ENCODE assay signal across 11 mouse cellular contexts in genomic region chr6:140550741-140551140, GRCm38 (mm10).
DNase-seq lines count a peak whose midpoint lies in the region; ATAC-seq and TF ChIP-seq lines count a peak whose summit lies in the region.
"Had no signal": no experiment of that assay in that cellular context is flagged by ENCODE, and none has a peak within 500 bp of the region (broad histone marks: within the 10 kb centered on the region; RNA-seq: fewer than 3 reads in every experiment).

No protein-coding gene starts in this region.

- H3K27me3 ChIP-seq in cerebellum, adult 2 months (ENCODE audit: control insufficient read depth, insufficient read depth, low read length): no peaks in the 10 kb centered on the region
- no peaks in the 10 kb centered on the region for H3K27me3 ChIP-seq in forebrain, embryonic 14.5 days (replicated peaks; ENCODE audit: control insufficient read depth, insufficient read depth, low read length)
- H3K27me3 ChIP-seq in kidney, embryonic 16.5 days (ENCODE audit: insufficient read depth, low read length): no peaks in the 10 kb centered on the region
- H3K27me3 ChIP-seq: forebrain, embryonic 13.5 days; stomach, embryonic 15.5 days had no signal

- no peak for TF ChIP-seq POLR2A in cerebellum, adult 2 months (IDR thresholded peaks at IDR 0.05; ENCODE audit: borderline replicate concordance, insufficient read depth, low read length)

- peaks cover 40% of the 10 kb centered on the region for H3K36me3 ChIP-seq in forebrain, embryonic 14.5 days (ENCODE audit: control insufficient read depth, insufficient read depth, low read length)
- peaks cover 22% of the 10 kb centered on the region for H3K36me3 ChIP-seq in kidney, embryonic 16.5 days (ENCODE audit: insufficient read depth, low read length)

- DNase-seq in layer of hippocampus, adult 2 months (ENCODE audit: low spot score in 2 of 2): no peak
- no peak for DNase-seq in layer of hippocampus, adult 11-12 months (ENCODE audit: low spot score)
- DNase-seq in adrenal gland, postnatal 10 days: peak; percentile 49
- DNase-seq in cerebellum, adult 2 months: peak; percentile 48 to 53
- no peak for DNase-seq in forebrain, embryonic 14.5 days (ENCODE audit: low spot score)

- no peaks in the 10 kb centered on the region for H3K9me3 ChIP-seq in forebrain, embryonic 14.5 days (replicated peaks; ENCODE audit: control insufficient read depth, low read length)
- H3K9me3 ChIP-seq in kidney, embryonic 16.5 days (ENCODE audit: low read length): no peaks in the 10 kb centered on the region
- H3K9me3 ChIP-seq: forebrain, embryonic 13.5 days; stomach, embryonic 15.5 days had no signal

- no peak overlapping the region for H3K4me3 ChIP-seq in layer of hippocampus, adult 2 months
- no peak overlapping the region for H3K4me3 ChIP-seq in cerebellum, adult 2 months (replicated peaks; ENCODE audit: insufficient read depth, low read depth, low read length)
- no peak overlapping the region for H3K4me3 ChIP-seq in forebrain, embryonic 14.5 days (ENCODE audit: low read depth, low read length)
- H3K4me3 ChIP-seq in kidney, embryonic 16.5 days (ENCODE audit: low read length): no peak overlapping the region
- H3K4me3 ChIP-seq: forebrain, embryonic 13.5 days; stomach, embryonic 15.5 days had no signal

- H3K4me2 ChIP-seq in forebrain, embryonic 14.5 days (ENCODE audit: low read length): no peak overlapping the region
- no peak overlapping the region for H3K4me2 ChIP-seq in kidney, embryonic 16.5 days (replicated peaks; ENCODE audit: low read depth, low read length)
- H3K4me2 ChIP-seq: forebrain, embryonic 13.5 days; heart, embryonic 11.5 days; stomach, embryonic 15.5 days had no signal

- peak; percentile 21; the same call in 1 of the 2 replicates for TF ChIP-seq CTCF in layer of hippocampus, adult 2 months (conservative IDR thresholded peaks at IDR 0.05)
- 0 out of 2 replicates have a peak, but pooled peaks have one; percentile 12 for TF ChIP-seq CTCF in cerebellum, adult 2 months (IDR thresholded peaks at IDR 0.05; ENCODE audit: borderline replicate concordance, insufficient read depth, low read depth, low read length)

- 23% methylated on average over 13 of the region's 13 CpGs for WGBS in cerebellum, adult 2 months
- WGBS in forebrain, embryonic 14.5 days: 89% methylated on average over 13 of the region's 13 CpGs
- 65% methylated on average over 13 of the region's 13 CpGs for WGBS in kidney, embryonic 16.5 days

- H3K9ac ChIP-seq in forebrain, embryonic 14.5 days (ENCODE audit: low read length): no peak overlapping the region
- no peak overlapping the region for H3K9ac ChIP-seq in kidney, embryonic 16.5 days (replicated peaks; ENCODE audit: low read length)
- H3K9ac ChIP-seq: forebrain, embryonic 13.5 days; stomach, embryonic 15.5 days had no signal

- peaks cover 7% of the 10 kb centered on the region for H3K4me1 ChIP-seq in cerebellum, adult 2 months (ENCODE audit: control insufficient read depth, insufficient read depth, low read length)
- H3K4me1 ChIP-seq in forebrain, embryonic 14.5 days (ENCODE audit: control insufficient read depth, insufficient read depth, low read length): no peaks in the 10 kb centered on the region
- H3K4me1 ChIP-seq in kidney, embryonic 16.5 days (ENCODE audit: insufficient read depth, low read length): peaks cover 7% of the 10 kb centered on the region; the same call in 1 of the 2 replicates
- H3K4me1 ChIP-seq: forebrain, embryonic 13.5 days had no signal

- no peak overlapping the region for H3K27ac ChIP-seq in layer of hippocampus, adult 2 months
- H3K27ac ChIP-seq in cerebellum, adult 2 months (ENCODE audit: insufficient read depth, low read length): no peak overlapping the region; the same call in 1 of the 2 replicates
- H3K27ac ChIP-seq in forebrain, embryonic 14.5 days (ENCODE audit: low read depth, low read length): no peak overlapping the region
- no peak overlapping the region for H3K27ac ChIP-seq in kidney, embryonic 16.5 days (ENCODE audit: low read length)
- H3K27ac ChIP-seq: forebrain, embryonic 13.5 days; macrophage; stomach, embryonic 15.5 days had no signal

- ATAC-seq in megakaryocyte-erythroid progenitor cell, adult 5-6 weeks (replicated peaks; ENCODE audit: low FRiP score, low TSS enrichment, poor library complexity, severe bottlenecking): peak; percentile 88
- no peak for ATAC-seq in forebrain, embryonic 14.5 days
- ATAC-seq in kidney, embryonic 16.5 days (ENCODE audit: low FRiP score, low TSS enrichment): no peak
- ATAC-seq: forebrain, embryonic 13.5 days had no signal

Comparison
In these comparisons a context has a peak if more than half of its experiments do, and no peak if none do; other contexts are left out.
1. DNase-seq: peak in adrenal gland, postnatal 10 days (single experiment) and cerebellum, adult 2 months (2 of 2); none in layer of hippocampus, adult 2 months (0 of 2), layer of hippocampus, adult 11-12 months (single experiment) and forebrain, embryonic 14.5 days (single experiment).